Mouse (Mus musculus) CH12.LX (cell line): Measurements from ENCODE around the gene Cyth4. TPM values are rescaled to one million over a fixed set of nuclear protein-coding genes. Genes with fewer than 3 reads are reported as not detected.

Experiments
- DNase-seq: peaks from one replicate; pipeline ENCODE4 v3.0.0-alpha.2; 2013; ENCODE audit errors: extremely low read depth
- H3K27ac ChIP-seq: 2 replicates; pipeline ENCODE4 v1.5.1; 2012; ENCODE audit warnings: low read depth, mild to moderate bottlenecking, control low read depth, moderate library complexity; ENCODE audit not compliant: insufficient read depth
- H3K27me3 ChIP-seq: replicated peaks from 2 replicates; pipeline ENCODE3; 2012; ENCODE audit warnings: inconsistent platforms
- H3K36me3 ChIP-seq, 2 experiments: replicated peaks in 1 of 2; 2 replicates each; pipeline versions ENCODE3 to v1.6.1; 2012; ENCODE audit warnings: inconsistent platforms in 1 of 2, low read length in 1 of 2, mild to moderate bottlenecking in 1 of 2, mixed read lengths in 1 of 2, moderate library complexity in 1 of 2; ENCODE audit not compliant: control insufficient read depth in 1 of 2, insufficient read depth in 1 of 2
- H3K4me1 ChIP-seq, 2 experiments: 2 replicates each; pipeline ENCODE4 v1.6.1; 2012; ENCODE audit warnings: inconsistent platforms in 1 of 2, moderate library complexity in 1 of 2; ENCODE audit not compliant: insufficient read depth in 2 of 2, control insufficient read depth in 1 of 2
- H3K4me2 ChIP-seq: 2 replicates; pipeline ENCODE4 v1.6.1; 2012; ENCODE audit warnings: low read depth, mild to moderate bottlenecking, control low read depth; ENCODE audit not compliant: poor library complexity, insufficient read depth, severe bottlenecking
- H3K4me3 ChIP-seq, 3 experiments: fragments of 150-350 bp in 1 of 3; sonication (generic) in 1 of 3; replicated peaks in 1 of 3; 2 replicates each; pipeline versions ENCODE3 to v1.5.1; 2011 to 2012; ENCODE audit warnings: low read depth in 2 of 3, low read length in 2 of 3, mild to moderate bottlenecking in 2 of 3, moderate library complexity in 2 of 3, control low read depth in 1 of 3, improper control_type of control experiment in 1 of 3, inconsistent platforms in 1 of 3, mixed read lengths in 1 of 3; ENCODE audit not compliant: poor library complexity in 1 of 3
- H3K79me2 ChIP-seq: replicated peaks from 2 replicates; pipeline ENCODE4 v1.6.1; 2012; ENCODE audit warnings: mild to moderate bottlenecking, moderate library complexity; ENCODE audit not compliant: control insufficient read depth, poor library complexity, insufficient read depth, severe bottlenecking; ENCODE audit errors: extremely low read depth
- H3K9ac ChIP-seq: 2 replicates; pipeline ENCODE4 v1.6.1; 2012; ENCODE audit warnings: low read depth, mild to moderate bottlenecking, control low read depth, moderate library complexity; ENCODE audit not compliant: insufficient read depth
- H3K9me3 ChIP-seq: replicated peaks from 2 replicates; pipeline ENCODE3; 2012; ENCODE audit warnings: low read length, inconsistent platforms, mixed read lengths
- CHD1 ChIP-seq: IDR thresholded peaks from 2 replicates; pipeline ENCODE4 v1.6.1; 2012; ENCODE audit warnings: low read depth, low read length, improper control_type of control experiment, inconsistent platforms
- CHD2 ChIP-seq: IDR thresholded peaks from 2 replicates; pipeline ENCODE4 v1.6.1; 2011; ENCODE audit warnings: low read length, improper control_type of control experiment
- CTCF ChIP-seq, 2 experiments: IDR thresholded peaks in 1 of 2; conservative IDR thresholded peaks in 1 of 2; 2 replicates each; pipeline ENCODE4 v1.5.1; 2011 to 2012; ENCODE audit warnings: low read depth in 2 of 2, low read length in 2 of 2, improper control_type of control experiment in 1 of 2, inconsistent platforms in 1 of 2, mild to moderate bottlenecking in 1 of 2, moderate library complexity in 1 of 2
- E2F4 ChIP-seq: IDR thresholded peaks from 2 replicates; pipeline ENCODE4 v1.6.1; 2011; ENCODE audit warnings: low read depth, low read length, improper control_type of control experiment; ENCODE audit not compliant: insufficient replicate concordance
- EP300 ChIP-seq: IDR thresholded peaks from 2 replicates; pipeline ENCODE4 v1.6.1; 2011; ENCODE audit warnings: low read length, improper control_type of control experiment
- ETS1 ChIP-seq: conservative IDR thresholded peaks from 2 replicates; pipeline ENCODE4 v1.6.1; 2012; ENCODE audit warnings: low read depth, mild to moderate bottlenecking, inconsistent platforms, low read length, improper control_type of control experiment, moderate library complexity
- GABPA ChIP-seq: IDR thresholded peaks from 2 replicates; pipeline ENCODE4 v1.6.1; 2012; ENCODE audit warnings: low read depth, low read length, improper control_type of control experiment, inconsistent platforms; ENCODE audit not compliant: insufficient replicate concordance
- HCFC1 ChIP-seq: IDR thresholded peaks from 2 replicates; pipeline ENCODE4 v1.6.1; 2012; ENCODE audit warnings: low read depth, mild to moderate bottlenecking, inconsistent platforms, low read length, improper control_type of control experiment
- IRF4 ChIP-seq: IDR thresholded peaks from 2 replicates; pipeline ENCODE4 v1.6.1; 2014; ENCODE audit warnings: low read depth, mild to moderate bottlenecking, inconsistent platforms, low read length, improper control_type of control experiment
- JUND ChIP-seq: conservative IDR thresholded peaks from 2 replicates; pipeline ENCODE4 v1.6.1; 2011; ENCODE audit warnings: low read depth, low read length, improper control_type of control experiment
- KAT2A ChIP-seq: IDR thresholded peaks from 2 replicates; pipeline ENCODE4 v1.6.1; 2012; ENCODE audit warnings: low read length, improper control_type of control experiment, inconsistent platforms; ENCODE audit not compliant: insufficient replicate concordance
- MAX ChIP-seq: IDR thresholded peaks from 2 replicates; pipeline ENCODE4 v1.6.1; 2011; ENCODE audit warnings: low read length, improper control_type of control experiment
- MYC ChIP-seq: IDR thresholded peaks from 2 replicates; pipeline ENCODE4 v1.6.1; 2011; ENCODE audit warnings: low read depth, mild to moderate bottlenecking, improper control_type of control experiment, low read length
- POLR2A ChIP-seq: IDR thresholded peaks from 2 replicates; pipeline ENCODE4 v1.6.1; 2011; ENCODE audit warnings: low read depth, mild to moderate bottlenecking, improper control_type of control experiment, low read length
- RAD21 ChIP-seq: IDR thresholded peaks from 2 replicates; pipeline ENCODE4 v1.6.1; 2011; ENCODE audit warnings: low read depth, mild to moderate bottlenecking, low read length, improper control_type of control experiment, moderate library complexity
- SIN3A ChIP-seq: IDR thresholded peaks from 2 replicates; pipeline ENCODE4 v1.6.1; 2012; ENCODE audit warnings: low read length, improper control_type of control experiment, inconsistent platforms
- SMC3 ChIP-seq: IDR thresholded peaks from 2 replicates; pipeline ENCODE4 v1.6.1; 2011; ENCODE audit warnings: low read depth, low read length, improper control_type of control experiment
- UBTF ChIP-seq: IDR thresholded peaks from 2 replicates; pipeline ENCODE4 v1.6.1; 2012; ENCODE audit warnings: low read depth, mild to moderate bottlenecking, inconsistent platforms, low read length, improper control_type of control experiment, moderate library complexity
- USF1 ChIP-seq: IDR thresholded peaks from 2 replicates; pipeline ENCODE4 v1.6.1; 2014; ENCODE audit warnings: low read depth, mild to moderate bottlenecking, inconsistent platforms, low read length, improper control_type of control experiment
- USF2 ChIP-seq: conservative IDR thresholded peaks from 2 replicates; pipeline ENCODE4 v1.6.1; 2011; ENCODE audit warnings: low read depth, low read length, improper control_type of control experiment
- ZMIZ1 ChIP-seq: IDR thresholded peaks from 2 replicates; pipeline ENCODE4 v1.6.1; 2012; ENCODE audit warnings: low read depth, mild to moderate bottlenecking, inconsistent platforms, low read length, improper control_type of control experiment
- ZNF384 ChIP-seq: IDR thresholded peaks from 2 replicates; pipeline ENCODE4 v1.6.1; 2012; ENCODE audit warnings: low read depth, low read length, improper control_type of control experiment, inconsistent platforms
- dilution Hi-C: fragments of 300-500 bp; cut with MboI; formaldehyde crosslinking; loops from 2 replicates; pipeline ENCODE4 v1.14.3; 2020; ENCODE audit warnings: low sequenced_read_pairs; ENCODE audit not compliant: extremely low pct_unique_long_range_greater_than_20kb, extremely low pct_ligation_motif_present
- in situ Hi-C: fragments of 300-500 bp; cut with MboI; formaldehyde crosslinking; loops from 3 replicates; pipeline ENCODE4 v1.14.3; 2019; ENCODE audit warnings: low sequenced_read_pairs, low pct_ligation_motif_present, low pct_unique_long_range_greater_than_20kb, mixed read lengths
- polyA plus RNA-seq: library from polyadenylated mRNA; unstranded; fragments of >175 nt; gene quantifications from 2 replicates; pipeline ENCODE4 v1.2.1, GENCODE M21; 2012; ENCODE audit warnings: low read depth; ENCODE audit not compliant: insufficient read length
- total RNA-seq, 2 experiments: library from RNA; depleted of rRNA; stranded (reverse); fragments of 300-350 nt in 1 of 2; fragments of >200 nt in 1 of 2; gene quantifications; 2 replicates each; pipeline ENCODE4 v1.2.3; 2012 to 2014

The Cyth4 gene
- total and polyA plus RNA-seq, 3 experiments = 39.2 to 75.3 (median 42.2) TPM

DNA sequence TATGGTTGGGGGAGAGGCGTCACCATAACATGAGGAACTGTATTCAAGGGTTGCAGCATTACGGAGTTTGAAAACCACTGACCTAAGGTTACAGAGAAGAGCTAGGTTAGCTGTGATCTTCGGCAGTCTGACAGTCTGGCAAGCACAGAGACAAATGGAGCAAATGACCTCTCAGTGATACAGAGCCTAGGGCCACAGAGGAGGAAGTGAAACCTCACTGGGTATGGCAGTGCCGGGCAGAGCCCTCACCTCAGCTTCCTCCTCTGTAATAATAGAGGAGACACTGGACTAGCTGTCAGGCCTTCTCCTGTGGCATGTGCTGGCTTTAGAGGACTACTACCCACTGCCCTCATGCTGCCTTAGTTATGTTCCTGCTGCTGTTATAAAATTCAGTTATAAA is 7.9 kb upstream of the Cyth4 start (continued):
- no peak for TF ChIP-seq GABPA
- TF ChIP-seq MAX = no peak
- peak; percentile 82 for TF ChIP-seq MYC
- no peak for TF ChIP-seq CTCF (conservative IDR thresholded peaks at IDR 0.05 in 1 of 2, IDR thresholded peaks at IDR 0.05 in 1 of 2; ENCODE audit: low read depth in 2 of 2, low read length in 2 of 2)
- no peak for TF ChIP-seq ZNF384
- TF ChIP-seq CHD1 = no peak
- no peak for TF ChIP-seq KAT2A
- no peak; the same call in 1 of the 2 replicates for TF ChIP-seq UBTF
- TF ChIP-seq ZMIZ1 = 0 out of 2 replicates have a peak, but pooled peaks have one; percentile 39
- peak; percentile 74 for TF ChIP-seq JUND
- TF ChIP-seq, all 38 proteins: peak for 21

GRCm38 (mm10) chr15:78589936-78590335 is 6.9 kb upstream of the Cyth4 start:
- H3K9me3 ChIP-seq = peaks cover 8% of the 10 kb centered on the region
- no peaks in the 10 kb centered on the region for H3K27me3 ChIP-seq
- H3K27ac ChIP-seq = peak overlapping the region; percentile 96
- dilution Hi-C loops = no loop called here
- no peak overlapping the region for H3K4me2 ChIP-seq
- H3K4me1 ChIP-seq = peaks cover 55 to 95% of the 10 kb centered on the region in 2 experiments
- no peak for DNase-seq
- no peak overlapping the region for H3K9ac ChIP-seq
- TF ChIP-seq RAD21 (no peak), IRF4 (no peak), E2F4 (no peak), GABPA (no peak), CTCF (conservative IDR thresholded peaks at IDR 0.05 in 1 of 2, IDR thresholded peaks at IDR 0.05 in 1 of 2; ENCODE audit: low read depth in 2 of 2, low read length in 2 of 2) (no peak), CHD2 (no peak), USF2 (no peak), SIN3A (no peak), EP300 (no peak), HCFC1 (no peak), USF1 (no peak)
- no peaks in the 10 kb centered on the region for H3K79me2 ChIP-seq
- in situ Hi-C loops = loop anchor here (5.0 kb wide), 1 partner anchor 32 kb away; no protein-coding TSS in a partner anchor
- no peak overlapping the region for H3K4me3 ChIP-seq
- no peaks in the 10 kb centered on the region for H3K36me3 ChIP-seq

GRCm38 (mm10) chr15:78590785-78591184 is 6.1 kb upstream of the Cyth4 start:
- H3K4me3 ChIP-seq = peak overlapping the region in 1 of 3 experiments; percentile 51
- peaks cover 54 to 95% of the 10 kb centered on the region in 2 experiments for H3K4me1 ChIP-seq
- no peaks in the 10 kb centered on the region for H3K36me3 ChIP-seq
- TF ChIP-seq EP300 (no peak), USF2 (no peak), CTCF (conservative IDR thresholded peaks at IDR 0.05 in 1 of 2, IDR thresholded peaks at IDR 0.05 in 1 of 2; ENCODE audit: low read depth in 2 of 2, low read length in 2 of 2) (peak; percentile 68 to 88), SMC3 (peak; percentile 54), SIN3A (peak; percentile 20; the same call in 1 of the 2 replicates), ETS1 (no peak), MAX (0 out of 2 replicates have a peak, but pooled peaks have one; percentile 22), MYC (0 out of 2 replicates have a peak, but pooled peaks have one; percentile 23), RAD21 (peak; percentile 46), POLR2A (no peak)
- no peaks in the 10 kb centered on the region for H3K27me3 ChIP-seq
- peak overlapping the region; percentile 92 for H3K27ac ChIP-seq
- H3K9ac ChIP-seq = peak overlapping the region; percentile 64
- peaks cover 8% of the 10 kb centered on the region for H3K9me3 ChIP-seq
- H3K79me2 ChIP-seq = no peaks in the 10 kb centered on the region
- peak overlapping the region; percentile 81 for H3K4me2 ChIP-seq
- in situ Hi-C loops = no loop called here
- dilution Hi-C loops = no loop called here
- no peak for DNase-seq
